Mouse (Mus musculus): ENCODE measurements at regions not wholly inside any gene's neighbourhood (a gene's known extent, or its start where the extent isn't known, plus 50 kb on each side); places are given as distances from the start of the nearest gene placed in this dataset.

DNA sequence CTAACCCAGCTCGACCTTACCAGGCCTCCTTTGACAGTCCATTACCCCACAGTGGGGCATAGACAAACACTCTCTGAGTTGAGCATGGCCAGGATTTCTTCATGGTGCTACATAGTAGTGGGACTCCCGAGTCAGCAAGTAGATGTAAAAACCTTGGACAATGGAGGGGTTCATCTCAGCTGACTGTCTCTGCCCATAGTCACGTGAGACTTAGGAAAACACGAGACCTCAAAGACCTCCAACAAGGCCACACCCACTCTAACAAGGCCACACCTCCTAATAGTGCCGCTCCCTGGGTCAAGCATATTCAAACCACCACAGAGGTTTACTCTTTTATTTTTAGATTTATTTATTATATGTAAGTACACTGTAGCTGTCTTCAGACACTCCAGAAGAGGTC, 52.5 kb upstream of the Cldn24 start:
- no peak for TF ChIP-seq CTCF (IDR thresholded peaks at IDR 0.05; ENCODE audit: extremely low read depth, insufficient read length, insufficient replicate concordance, low read depth, low read length)
- TF ChIP-seq POLR2A (IDR thresholded peaks at IDR 0.05; ENCODE audit: low read depth, low read length) = no peak

Measured in small intestine, adult 2 months (tissue).